Mouse (Mus musculus): ENCODE results near the gene Zfp119b. TPM values are rescaled to one million over a fixed set of nuclear protein-coding genes. Genes with fewer than 3 reads are reported as not detected.
A peak's percentile ranks its signal among the peaks of the same experiment; 100 is the strongest.

Gene Zfp119b
- polyA plus RNA-seq, 2 experiments, result 0.76 to 2.5 TPM

DNA sequence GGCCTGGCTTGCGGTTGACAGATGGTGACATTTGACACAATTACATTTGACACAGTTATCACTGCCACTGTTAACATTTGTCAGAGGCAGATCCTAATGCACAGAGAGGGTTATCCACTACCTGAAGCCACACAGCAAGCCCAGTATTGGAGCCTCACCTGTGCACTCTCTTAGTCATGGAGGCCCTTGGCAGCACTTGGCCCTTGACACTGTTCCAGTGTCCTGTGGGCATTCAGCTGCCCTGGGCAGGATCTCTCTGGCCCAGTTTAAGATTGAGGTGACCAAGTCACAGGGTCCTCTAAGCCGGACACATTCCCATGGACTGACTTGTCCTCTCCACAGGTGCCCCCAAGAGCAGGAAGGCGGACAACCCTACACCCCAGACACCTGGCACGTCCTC, 17.9 kb upstream of the Zfp119b start:
- H3K4me1 ChIP-seq (replicated peaks; ENCODE audit: control insufficient read depth in 2 of 2, insufficient read depth in 2 of 2, low read length in 1 of 2), result no peaks in the 10 kb centered on the region
- peaks cover 3% of the 10 kb centered on the region for H3K36me3 ChIP-seq (replicated peaks; ENCODE audit: control insufficient read depth, insufficient read depth, low read depth)
- no peak for TF ChIP-seq EP300 (IDR thresholded peaks at IDR 0.05; ENCODE audit: low read depth)
- TF ChIP-seq CTCF (IDR thresholded peaks at IDR 0.05; ENCODE audit: low read depth), result no peak
- peaks cover 24% of the 10 kb centered on the region for H3K27me3 ChIP-seq (ENCODE audit: control insufficient read depth, insufficient read depth, low read length)
- DNase-seq (ENCODE audit: low read depth in 3 of 3, low spot score in 3 of 3), result no peak
- H3K9ac ChIP-seq (replicated peaks), result no peak overlapping the region
- no peaks in the 10 kb centered on the region for H3K9me3 ChIP-seq (ENCODE audit: control insufficient read depth, low read length)
- no peak overlapping the region for H3K27ac ChIP-seq
- 81% methylated on average over 4 of the region's 4 CpGs for WGBS (ENCODE audit: insufficient replicate concordance)
- no peak overlapping the region for H3K4me3 ChIP-seq (ENCODE audit: insufficient read depth in 1 of 2, low read depth in 2 of 2, low read length in 2 of 2)
- no peak for ATAC-seq (ENCODE audit: insufficient read depth)
- no peak overlapping the region for H3K4me2 ChIP-seq (ENCODE audit: low read depth)

DNA sequence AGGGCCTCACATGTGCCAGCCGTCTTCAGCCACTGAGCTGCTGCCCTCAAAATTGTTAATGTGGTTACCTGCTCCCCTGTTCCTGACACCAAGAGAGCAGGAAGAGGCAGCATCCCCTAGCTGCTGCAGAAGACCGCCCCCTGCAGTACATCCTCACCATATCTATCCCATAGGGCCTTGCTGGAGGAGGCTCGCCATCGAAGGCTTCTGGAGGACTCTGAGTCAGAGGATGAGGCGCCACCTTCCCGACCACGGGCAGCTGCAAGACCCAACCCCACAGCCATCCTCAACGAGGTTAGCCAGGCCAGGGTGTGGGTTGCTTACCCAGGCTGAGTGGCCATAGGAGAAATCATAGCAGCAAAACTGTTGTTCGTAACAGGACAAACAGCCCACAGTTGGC, 15.7 kb upstream of the Zfp119b start:
- ATAC-seq (ENCODE audit: insufficient read depth) (no peak), DNase-seq (ENCODE audit: low read depth in 3 of 3, low spot score in 3 of 3) (no peak)
- TF ChIP-seq CTCF (IDR thresholded peaks at IDR 0.05; ENCODE audit: low read depth) (no peak; the same call in 1 of the 2 replicates), EP300 (IDR thresholded peaks at IDR 0.05; ENCODE audit: low read depth) (no peak)
- Histone ChIP-seq H3K27ac (no peak overlapping the region), H3K4me3 (ENCODE audit: insufficient read depth in 1 of 2, low read depth in 2 of 2, low read length in 2 of 2) (no peak overlapping the region), H3K4me1 (replicated peaks; ENCODE audit: control insufficient read depth in 2 of 2, insufficient read depth in 2 of 2, low read length in 1 of 2) (peaks cover 3 to 4% of the 10 kb centered on the region in 2 experiments), H3K27me3 (ENCODE audit: control insufficient read depth, insufficient read depth, low read length) (peaks cover 5% of the 10 kb centered on the region), H3K9ac (replicated peaks) (no peak overlapping the region), H3K4me2 (ENCODE audit: low read depth) (no peak overlapping the region), H3K36me3 (replicated peaks; ENCODE audit: control insufficient read depth, insufficient read depth, low read depth) (peaks cover 3% of the 10 kb centered on the region), H3K9me3 (ENCODE audit: control insufficient read depth, low read length) (no peaks in the 10 kb centered on the region)
- 70% methylated on average over 9 of the region's 9 CpGs for WGBS (ENCODE audit: insufficient replicate concordance)

DNA sequence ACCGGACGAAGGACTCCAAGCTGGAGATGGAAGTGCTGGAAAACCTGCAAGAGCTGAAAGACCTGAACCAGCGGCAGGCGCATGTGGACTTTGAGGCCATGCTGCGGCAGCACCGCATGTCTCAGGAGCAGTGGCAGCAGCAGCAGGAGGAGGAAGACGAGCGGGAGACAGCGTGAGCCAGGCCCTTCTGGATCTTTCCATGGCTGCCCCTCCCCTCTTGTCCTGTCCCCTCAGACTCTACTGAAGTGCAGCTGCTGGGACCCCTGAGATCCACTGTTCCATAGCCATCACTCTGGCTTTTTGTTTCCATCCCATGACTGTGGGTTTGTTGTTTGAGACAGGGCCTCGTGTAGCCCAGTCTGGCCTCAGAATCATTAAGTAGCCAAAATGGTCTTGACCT, 15.2 kb upstream of the Zfp119b start:
- 91% methylated on average over 10 of the region's 10 CpGs for WGBS (ENCODE audit: insufficient replicate concordance)
- Histone ChIP-seq H3K9me3 (ENCODE audit: control insufficient read depth, low read length) (no peaks in the 10 kb centered on the region), H3K9ac (replicated peaks) (no peak overlapping the region), H3K27me3 (ENCODE audit: control insufficient read depth, insufficient read depth, low read length) (peaks cover under 1% of the 10 kb centered on the region), H3K4me2 (ENCODE audit: low read depth) (no peak overlapping the region), H3K27ac (no peak overlapping the region), H3K4me1 (replicated peaks; ENCODE audit: control insufficient read depth in 2 of 2, insufficient read depth in 2 of 2, low read length in 1 of 2) (peaks cover 6 to 9% of the 10 kb centered on the region in 2 experiments), H3K4me3 (ENCODE audit: insufficient read depth in 1 of 2, low read depth in 2 of 2, low read length in 2 of 2) (no peak overlapping the region), H3K36me3 (replicated peaks; ENCODE audit: control insufficient read depth, insufficient read depth, low read depth) (peaks cover 3% of the 10 kb centered on the region)
- ATAC-seq (ENCODE audit: insufficient read depth) (no peak), DNase-seq (ENCODE audit: low read depth in 3 of 3, low spot score in 3 of 3) (no peak)
- TF ChIP-seq CTCF (IDR thresholded peaks at IDR 0.05; ENCODE audit: low read depth) (no peak), EP300 (IDR thresholded peaks at IDR 0.05; ENCODE audit: low read depth) (no peak)

DNA sequence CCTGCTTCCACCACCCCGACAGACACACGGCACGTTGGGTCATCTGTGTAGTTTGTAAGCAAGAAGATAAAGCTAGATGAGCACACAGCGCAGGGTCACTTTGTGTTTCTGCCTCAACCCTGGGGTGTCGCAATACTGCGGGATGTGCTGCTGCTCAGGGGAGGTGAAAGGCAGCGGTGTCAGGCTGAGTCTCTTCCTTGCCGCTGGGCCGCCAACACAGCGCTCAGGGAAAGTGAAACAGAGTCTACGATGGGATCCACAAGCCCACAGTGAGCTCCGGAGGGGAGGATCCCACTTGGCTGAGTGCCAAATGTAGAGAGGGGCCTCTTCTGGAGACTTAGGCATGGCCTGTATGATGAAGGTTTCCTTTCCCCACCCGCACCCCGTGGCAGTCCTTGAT, 13.9 kb upstream of the Zfp119b start:
- H3K4me1 ChIP-seq (replicated peaks; ENCODE audit: control insufficient read depth in 2 of 2, insufficient read depth in 2 of 2, low read length in 1 of 2), result peaks cover 6 to 14% of the 10 kb centered on the region in 2 experiments
- TF ChIP-seq EP300 (IDR thresholded peaks at IDR 0.05; ENCODE audit: low read depth) (no peak), CTCF (IDR thresholded peaks at IDR 0.05; ENCODE audit: low read depth) (no peak)
- WGBS (ENCODE audit: insufficient replicate concordance), result 74% methylated on average over 14 of the region's 14 CpGs
- no peak overlapping the region for H3K27ac ChIP-seq
- no peaks in the 10 kb centered on the region for H3K9me3 ChIP-seq (ENCODE audit: control insufficient read depth, low read length)
- no peak for ATAC-seq (ENCODE audit: insufficient read depth)
- H3K4me2 ChIP-seq (ENCODE audit: low read depth), result peak overlapping the region; percentile 15; the same call in 1 of the 2 replicates
- H3K36me3 ChIP-seq (replicated peaks; ENCODE audit: control insufficient read depth, insufficient read depth, low read depth), result peaks cover 3% of the 10 kb centered on the region
- H3K27me3 ChIP-seq (ENCODE audit: control insufficient read depth, insufficient read depth, low read length), result no peaks in the 10 kb centered on the region
- no peak overlapping the region for H3K4me3 ChIP-seq (ENCODE audit: insufficient read depth in 1 of 2, low read depth in 2 of 2, low read length in 2 of 2)
- DNase-seq (ENCODE audit: low read depth in 3 of 3, low spot score in 3 of 3), result no peak
- H3K9ac ChIP-seq (replicated peaks), result no peak overlapping the region

DNA sequence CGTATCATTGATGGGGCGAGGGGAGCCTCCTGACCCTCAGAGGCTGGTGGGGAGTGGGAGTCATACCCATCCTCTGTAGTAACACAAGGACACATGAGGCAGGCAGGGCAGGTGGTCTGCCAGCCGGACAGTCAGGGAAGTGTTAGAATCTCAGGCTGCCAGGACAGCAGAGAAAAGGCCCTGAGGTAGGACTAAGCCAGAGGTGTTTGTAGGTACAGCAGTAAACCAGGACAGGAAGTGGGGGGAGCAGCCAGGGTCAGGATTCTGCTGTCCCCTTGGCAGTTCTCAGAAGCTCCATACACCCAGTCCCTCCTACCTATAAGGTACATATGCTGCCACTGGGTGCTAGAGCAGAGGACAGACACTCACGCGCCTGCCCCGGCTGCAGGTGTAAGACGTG, 12.3 kb upstream of the Zfp119b start:
- WGBS (ENCODE audit: insufficient replicate concordance), result 84% methylated on average over 7 of the region's 7 CpGs
- Histone ChIP-seq H3K27me3 (ENCODE audit: control insufficient read depth, insufficient read depth, low read length) (no peaks in the 10 kb centered on the region), H3K4me1 (replicated peaks; ENCODE audit: control insufficient read depth in 2 of 2, insufficient read depth in 2 of 2, low read length in 1 of 2) (peaks cover 6 to 15% of the 10 kb centered on the region in 2 experiments), H3K4me2 (ENCODE audit: low read depth) (no peak overlapping the region), H3K4me3 (ENCODE audit: insufficient read depth in 1 of 2, low read depth in 2 of 2, low read length in 2 of 2) (no peak overlapping the region), H3K27ac (no peak overlapping the region), H3K9me3 (ENCODE audit: control insufficient read depth, low read length) (no peaks in the 10 kb centered on the region), H3K9ac (replicated peaks) (no peak overlapping the region), H3K36me3 (replicated peaks; ENCODE audit: control insufficient read depth, insufficient read depth, low read depth) (peaks cover 2% of the 10 kb centered on the region)
- DNase-seq (ENCODE audit: low read depth in 3 of 3, low spot score in 3 of 3), result no peak
- TF ChIP-seq CTCF (IDR thresholded peaks at IDR 0.05; ENCODE audit: low read depth) (no peak), EP300 (IDR thresholded peaks at IDR 0.05; ENCODE audit: low read depth) (no peak)
- no peak for ATAC-seq (ENCODE audit: insufficient read depth)
